Mouse (Mus musculus): ENCODE measurements around the gene Fpr3.

DNA sequence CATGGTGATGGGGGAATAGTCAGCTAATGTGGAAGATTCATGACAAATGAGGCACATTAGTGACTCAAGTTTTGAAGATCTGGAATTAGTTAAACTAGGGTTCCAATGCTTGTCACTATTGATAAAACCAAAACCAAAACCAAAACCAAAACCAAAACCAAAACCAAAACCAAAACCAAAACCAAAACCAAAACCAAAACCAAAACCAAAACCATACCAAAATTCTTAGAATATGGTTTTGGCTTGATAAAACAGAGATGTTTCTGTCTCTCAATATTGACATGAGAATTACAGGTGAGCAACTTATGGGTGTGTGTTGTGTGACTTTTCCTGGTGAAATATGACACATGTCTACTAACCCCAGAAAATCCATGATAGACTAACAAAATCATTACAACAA, 30.1 kb downstream of the Fpr3 start:
- TF ChIP-seq CTCF (IDR thresholded peaks at IDR 0.05; ENCODE audit: low read depth, low read length) (no peak), POLR2A (IDR thresholded peaks at IDR 0.05; ENCODE audit: borderline replicate concordance, low read depth, low read length) (no peak)

Data from bone marrow macrophage, adult 2 months (primary cell).